Mouse (Mus musculus) embryonic facial prominence, embryonic 13.5 days (tissue): Measurements from ENCODE around the gene Oas1h. TPM values are rescaled to one million over a fixed set of nuclear protein-coding genes. Genes with fewer than 3 reads are reported as not detected.
"Not testable (repeated sequence)": the region's sequence is repeated elsewhere in the genome, so short reads cannot be mapped to it uniquely, and the experiment has no call there.

ENCODE experiments used
- ATAC-seq: fragments of 200-750 bp; cut with Nextera tagmentation; 2 replicates; pipeline ENCODE4 v1.8.0; 2017; ENCODE audit warnings: low read depth; ENCODE audit not compliant: insufficient number of reproducible peaks, insufficient read depth, low FRiP score, low TSS enrichment
- H3K27ac ChIP-seq: fragments of 300-500 bp; sonication (generic); 2 replicates; pipeline ENCODE4 v1.5.1; 2015; ENCODE audit warnings: moderate library complexity, mild to moderate bottlenecking, inconsistent platforms
- H3K27me3 ChIP-seq: fragments of 300-500 bp; sonication (generic); 2 replicates; pipeline ENCODE4 v1.6.1; 2015; ENCODE audit warnings: mild to moderate bottlenecking, inconsistent platforms
- H3K36me3 ChIP-seq: fragments of 300-500 bp; sonication (generic); 2 replicates; pipeline ENCODE4 v1.6.1; 2015; ENCODE audit warnings: mild to moderate bottlenecking, inconsistent platforms
- H3K4me1 ChIP-seq: fragments of 300-500 bp; sonication (generic); 2 replicates; pipeline ENCODE4 v1.6.1; 2015; ENCODE audit warnings: inconsistent platforms
- H3K4me2 ChIP-seq: fragments of 300-500 bp; sonication (generic); 2 replicates; pipeline ENCODE4 v1.6.1; 2015; ENCODE audit warnings: moderate library complexity, mild to moderate bottlenecking, inconsistent platforms
- H3K4me3 ChIP-seq: fragments of 300-500 bp; sonication (generic); 2 replicates; pipeline ENCODE4 v1.5.1; 2015; ENCODE audit warnings: mild to moderate bottlenecking, inconsistent platforms
- H3K9ac ChIP-seq: fragments of 300-500 bp; sonication (generic); 2 replicates; pipeline ENCODE4 v1.6.1; 2015; ENCODE audit warnings: mild to moderate bottlenecking, inconsistent platforms
- H3K9me3 ChIP-seq: fragments of 300-500 bp; sonication (generic); 2 replicates; pipeline ENCODE4 v1.6.1; 2016; ENCODE audit warnings: inconsistent platforms
- WGBS: fragments of 180-500 bp; shearing (Covaris S2); methylation state at CpG from one replicate; pipeline ENCODE4 v1.1.7; 2015; ENCODE audit warnings: mixed read lengths; 5-methylcytosine and 5-hydroxymethylcytosine counted together
- microRNA-seq: library from miRNA; unstranded; fragments of <30 nt; microRNA quantifications from one replicate; pipeline ENCODE4, GENCODE M21; 2016
- polyA plus RNA-seq: library from polyadenylated mRNA; unstranded; fragments of >200 nt; fragmentation: Nextera tagmentation; extraction: Ambion mirVana; gene quantifications from 2 replicates; pipeline ENCODE4 v1.2.1, GENCODE M21; 2015

Gene Oas1h
- polyA plus RNA-seq, 1 experiment from 2014 or later, result not detected

- Histone ChIP-seq H3K4me1 (no peaks in the 10 kb centered on the region), H3K36me3 (no peaks in the 10 kb centered on the region), H3K27me3 (no peaks in the 10 kb centered on the region), H3K27ac (no peak overlapping the region), H3K4me2 (no peak overlapping the region), H3K9ac (no peak overlapping the region), H3K9me3 (no peaks in the 10 kb centered on the region; the same call in 1 of the 2 replicates), H3K4me3 (no peak overlapping the region)
- ATAC-seq, result no peak
- WGBS, result 91% methylated on average over 5 of the region's 5 CpGs
Measured at GRCm38 (mm10) chr5:120902056-120902455, 40.8 kb downstream of the Oas1h start.

DNA sequence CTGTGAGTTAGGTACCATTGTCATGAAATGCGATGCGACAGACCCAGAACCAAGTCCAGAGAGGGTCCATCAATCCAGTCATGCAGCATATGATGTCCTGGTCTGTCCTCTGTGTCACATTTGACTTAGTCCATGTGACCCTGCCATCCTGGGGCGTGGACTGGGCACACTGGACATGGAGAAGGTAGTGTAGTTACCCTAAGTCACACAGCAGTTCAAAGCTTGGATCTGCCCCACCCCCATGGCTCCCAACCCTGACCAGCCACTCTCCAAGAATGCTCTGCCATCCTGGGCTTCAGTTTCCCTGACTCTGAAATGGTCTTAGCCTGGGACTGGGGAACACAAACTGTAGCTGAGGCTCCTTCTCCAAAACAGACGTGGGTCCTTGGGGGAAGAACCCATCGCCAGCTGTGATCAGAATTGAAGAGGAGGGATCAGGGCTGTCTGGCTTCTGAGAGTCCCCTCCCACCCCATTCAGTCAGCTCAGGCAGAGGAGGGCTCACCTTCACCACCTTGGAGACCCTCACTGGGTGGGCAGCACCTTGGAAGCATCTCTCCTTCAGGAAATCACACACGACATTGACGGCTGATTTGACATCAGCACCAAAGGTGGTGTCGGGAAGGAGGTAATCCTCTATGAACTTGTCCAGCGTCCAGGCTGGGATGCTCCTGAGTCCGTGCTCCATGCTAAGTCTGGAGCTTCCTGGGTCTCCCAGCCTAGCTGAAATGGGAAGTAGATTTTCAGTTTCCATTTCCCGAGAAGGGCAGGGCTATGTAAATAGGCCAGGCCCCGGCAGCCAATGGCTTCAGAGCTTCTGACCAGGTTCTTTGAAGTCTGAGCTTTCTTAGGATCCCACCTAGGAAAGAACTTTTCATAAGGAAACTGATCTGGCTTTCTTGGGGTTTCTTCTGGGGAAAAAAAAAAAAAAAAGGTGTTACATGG is 45.8 kb downstream of the Oas1h start, which contains the start of gene Oas1a:
Gene Oas1a (minus strand): TSS at position 731 of the 943 bp plus-strand sequence.
- not testable (repeated sequence) for H3K4me3 ChIP-seq, ATAC-seq, H3K4me1 ChIP-seq, H3K36me3 ChIP-seq, H3K4me2 ChIP-seq, H3K27me3 ChIP-seq, H3K9me3 ChIP-seq, H3K9ac ChIP-seq, H3K27ac ChIP-seq
- 37% methylated on average over 8 of the region's 12 CpGs for WGBS

DNA sequence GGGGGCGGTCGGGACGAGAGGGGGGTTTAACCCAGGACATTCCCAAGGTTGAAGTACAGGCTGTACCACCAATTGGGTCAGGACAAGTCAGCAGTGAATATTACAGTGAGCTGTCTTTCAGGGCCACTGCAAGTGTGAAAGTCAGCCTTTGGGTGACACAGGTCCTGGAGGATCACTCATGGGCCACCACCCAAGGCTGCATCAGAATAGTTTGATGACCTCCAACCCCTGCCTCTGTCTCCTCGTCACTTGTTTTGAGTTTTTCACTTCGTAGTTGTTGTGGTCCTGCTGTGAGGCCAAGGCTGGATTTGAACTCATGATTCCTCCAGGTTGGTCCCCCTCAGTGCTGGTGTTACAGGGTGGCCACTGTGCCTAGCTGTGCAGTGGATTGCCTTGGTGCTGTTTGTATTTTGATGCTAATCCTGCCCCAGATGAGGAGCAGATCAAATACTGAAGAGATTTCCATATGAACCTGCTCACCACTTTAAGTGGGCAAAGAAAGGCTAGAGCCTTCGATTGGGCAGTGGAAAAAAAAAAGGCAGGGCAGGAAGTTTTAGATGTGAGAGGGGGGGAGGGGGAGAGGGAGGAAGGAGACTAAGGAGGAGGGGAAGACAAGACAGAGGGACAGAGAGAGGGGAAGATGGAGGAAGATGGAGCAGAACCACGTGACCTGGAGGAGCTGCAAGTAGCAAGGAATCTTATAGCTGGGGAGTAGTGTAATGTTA is 47.1 kb downstream of the Oas1h start:
- no peaks in the 10 kb centered on the region for H3K4me1 ChIP-seq
- no peaks in the 10 kb centered on the region for H3K27me3 ChIP-seq
- H3K4me3 ChIP-seq, result no peak overlapping the region
- no peak overlapping the region for H3K27ac ChIP-seq
- no peak overlapping the region for H3K9ac ChIP-seq
- H3K36me3 ChIP-seq, result no peaks in the 10 kb centered on the region
- 42% methylated on average over 7 of the region's 7 CpGs for WGBS
- no peaks in the 10 kb centered on the region for H3K9me3 ChIP-seq
- no peak for ATAC-seq
- no peak overlapping the region for H3K4me2 ChIP-seq

GRCm38 (mm10) chr5:120914204-120914603 is 53.0 kb downstream of the Oas1h start, which contains the start of gene Oas1d:
Gene Oas1d, plus strand, starts transcription at chr5:120914536.
- H3K4me2 ChIP-seq, H3K4me1 ChIP-seq, H3K36me3 ChIP-seq, H3K27me3 ChIP-seq, H3K9ac ChIP-seq, H3K9me3 ChIP-seq, ATAC-seq, H3K4me3 ChIP-seq, H3K27ac ChIP-seq: not testable (repeated sequence)
- 46% methylated on average over 8 of the region's 8 CpGs for WGBS

- not testable (repeated sequence) for ATAC-seq, H3K27ac ChIP-seq, H3K9me3 ChIP-seq, H3K4me2 ChIP-seq, H3K9ac ChIP-seq, H3K36me3 ChIP-seq, H3K27me3 ChIP-seq, H3K4me1 ChIP-seq, H3K4me3 ChIP-seq
- 60% methylated on average over 2 of the region's 2 CpGs for WGBS
Measured at GRCm38 (mm10) chr5:120919156-120919935, 58.1 kb downstream of the Oas1h start.

- no peaks in the 10 kb centered on the region for H3K4me1 ChIP-seq
- no peak overlapping the region for H3K4me2 ChIP-seq
- H3K4me3 ChIP-seq, result no peak overlapping the region
- no peaks in the 10 kb centered on the region for H3K9me3 ChIP-seq
- no peak overlapping the region for H3K9ac ChIP-seq
- no peaks in the 10 kb centered on the region for H3K36me3 ChIP-seq
- no peaks in the 10 kb centered on the region for H3K27me3 ChIP-seq
- H3K27ac ChIP-seq, result no peak overlapping the region
- ATAC-seq, result no peak
- 84% methylated on average over 3 of the region's 3 CpGs for whole genome bisulfite sequencing
Measured at GRCm38 (mm10) chr5:120920296-120920695, 59.1 kb downstream of the Oas1h start.

Small RNA genes lying within 50 kb of the gene (microRNA-seq; reads per million reads assigned to microRNA genes)
- not detected for gene Gm22907

Other genes with a start within 250 kb of the Oas1h start
- 16.2 and 17.6 TPM in 2 replicates for gene Rita1, start 248.8 kb upstream of the Oas1h start, polyA plus RNA-seq
- 45.6 and 46.8 TPM in 2 replicates for gene Ddx54, start 248.7 kb upstream of the Oas1h start, polyA plus RNA-seq
- gene Cfap73, start 227.2 kb upstream of the Oas1h start, polyA plus RNA-seq, result not detected in 2 replicates
- gene Rasal1, start 212.6 kb upstream of the Oas1h start, polyA plus RNA-seq, result 0.32 TPM in 1 of 2 replicates, not detected in the other
- 6.2 and 7.2 TPM in 2 replicates for gene Dtx1, start 149.5 kb upstream of the Oas1h start, polyA plus RNA-seq
- gene Oas2, start 111.6 kb upstream of the Oas1h start, polyA plus RNA-seq, result 0.21 and 0.38 TPM in 2 replicates
- gene Oas3, start 83.8 kb upstream of the Oas1h start, polyA plus RNA-seq, result 0.11 and 0.25 TPM in 2 replicates
- gene Oas1e, start 65.9 kb upstream of the Oas1h start, polyA plus RNA-seq, result not detected in 2 replicates
- gene Oas1c, start 48.9 kb upstream of the Oas1h start, polyA plus RNA-seq, result 0.32 and 0.46 TPM in 2 replicates
- not detected in 2 replicates for gene Oas1f, start 14.1 kb upstream of the Oas1h start, polyA plus RNA-seq
- gene Oas1g, start 26.2 kb downstream of the Oas1h start, polyA plus RNA-seq, result 0.14 and 0.59 TPM in 2 replicates
- 1.2 and 1.5 TPM in 2 replicates for gene Oas1a, start 46.1 kb downstream of the Oas1h start, polyA plus RNA-seq
- gene Oas1d, start 53.1 kb downstream of the Oas1h start, polyA plus RNA-seq, result not detected in 2 replicates
- gene Rph3a, start 148.7 kb downstream of the Oas1h start, polyA plus RNA-seq, result 0.15 and 0.19 TPM in 2 replicates